Mouse (Mus musculus) MEL-GATA-1-ER (cell line): ENCODE results near the gene Hist1h3d.
"Not testable (repeated sequence)": the region's sequence is repeated elsewhere in the genome, so short reads cannot be mapped to it uniquely, and the experiment has no call there.

Experiments
- DNase-seq: peaks from one replicate; pipeline ENCODE4 v3.0.0-alpha.2; 2012; ENCODE audit warnings: low read depth; ENCODE audit errors: extremely low read depth

The Hist1h3d gene

DNA sequence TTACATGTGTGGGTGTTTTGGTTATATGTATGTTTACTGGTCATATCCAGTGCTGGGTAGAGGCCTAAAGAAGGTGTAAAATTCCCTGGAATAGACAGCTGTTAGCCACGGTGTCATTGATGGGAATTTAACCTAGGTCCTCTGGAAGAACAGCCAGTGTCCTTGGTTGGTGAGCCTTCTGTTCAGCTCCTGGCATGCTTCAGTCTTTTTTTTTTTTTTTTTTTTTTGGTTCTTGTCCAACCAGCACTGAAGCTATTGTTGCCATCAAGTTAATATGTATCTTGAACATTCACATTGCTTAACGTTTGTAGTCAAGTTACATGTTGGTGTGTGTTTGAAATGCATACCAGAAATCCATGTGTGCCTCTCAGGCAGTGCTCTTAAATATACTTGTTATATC, 11.1 kb upstream of the Hist1h3d start:
- DNase-seq: no peak

GRCm38 (mm10) chr13:23570261-23571021, 5.1 kb upstream of the Hist1h3d start:
- DNase-seq: peak; percentile 63

- peak; percentile 99 for DNase-seq
Observed at GRCm38 (mm10) chr13:23571022-23571503, 4.5 kb upstream of the Hist1h3d start, which contains the start of the genes Hist1h2ae and Hist1h2bg. Gene Hist1h2ae, minus strand, starts transcription at chr13:23571220. Gene Hist1h2bg, plus strand, starts transcription at chr13:23571396.

DNA sequence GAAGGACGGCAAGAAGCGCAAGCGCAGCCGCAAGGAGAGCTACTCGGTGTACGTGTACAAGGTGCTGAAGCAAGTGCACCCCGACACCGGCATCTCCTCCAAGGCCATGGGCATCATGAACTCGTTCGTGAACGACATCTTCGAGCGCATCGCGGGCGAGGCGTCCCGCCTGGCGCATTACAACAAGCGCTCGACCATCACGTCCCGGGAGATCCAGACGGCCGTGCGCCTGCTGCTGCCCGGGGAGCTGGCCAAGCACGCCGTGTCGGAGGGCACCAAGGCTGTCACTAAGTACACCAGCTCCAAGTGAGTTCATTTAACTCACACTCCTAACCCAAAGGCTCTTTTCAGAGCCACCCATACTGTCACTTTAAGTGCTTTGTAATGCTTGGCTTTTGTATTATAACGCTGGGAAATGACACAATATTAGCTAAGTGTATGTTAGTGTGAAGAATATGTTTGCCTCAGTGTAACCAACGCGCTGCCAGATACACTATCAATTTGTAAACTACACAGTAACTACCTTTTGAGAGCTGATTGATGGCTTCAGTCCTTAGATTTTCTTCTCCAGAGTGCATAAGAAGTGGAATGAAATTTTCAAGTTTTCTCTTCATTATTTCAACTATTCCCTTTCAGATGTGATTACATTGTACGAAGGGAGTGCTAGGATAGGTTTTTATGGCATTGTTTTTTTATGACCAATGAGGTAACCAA, 3.9 kb upstream of the Hist1h3d start:
- DNase-seq: not testable (repeated sequence)

GRCm38 (mm10) chr13:23572218-23573033, 3.1 kb upstream of the Hist1h3d start:
- peak; percentile 66 for DNase-seq

DNA sequence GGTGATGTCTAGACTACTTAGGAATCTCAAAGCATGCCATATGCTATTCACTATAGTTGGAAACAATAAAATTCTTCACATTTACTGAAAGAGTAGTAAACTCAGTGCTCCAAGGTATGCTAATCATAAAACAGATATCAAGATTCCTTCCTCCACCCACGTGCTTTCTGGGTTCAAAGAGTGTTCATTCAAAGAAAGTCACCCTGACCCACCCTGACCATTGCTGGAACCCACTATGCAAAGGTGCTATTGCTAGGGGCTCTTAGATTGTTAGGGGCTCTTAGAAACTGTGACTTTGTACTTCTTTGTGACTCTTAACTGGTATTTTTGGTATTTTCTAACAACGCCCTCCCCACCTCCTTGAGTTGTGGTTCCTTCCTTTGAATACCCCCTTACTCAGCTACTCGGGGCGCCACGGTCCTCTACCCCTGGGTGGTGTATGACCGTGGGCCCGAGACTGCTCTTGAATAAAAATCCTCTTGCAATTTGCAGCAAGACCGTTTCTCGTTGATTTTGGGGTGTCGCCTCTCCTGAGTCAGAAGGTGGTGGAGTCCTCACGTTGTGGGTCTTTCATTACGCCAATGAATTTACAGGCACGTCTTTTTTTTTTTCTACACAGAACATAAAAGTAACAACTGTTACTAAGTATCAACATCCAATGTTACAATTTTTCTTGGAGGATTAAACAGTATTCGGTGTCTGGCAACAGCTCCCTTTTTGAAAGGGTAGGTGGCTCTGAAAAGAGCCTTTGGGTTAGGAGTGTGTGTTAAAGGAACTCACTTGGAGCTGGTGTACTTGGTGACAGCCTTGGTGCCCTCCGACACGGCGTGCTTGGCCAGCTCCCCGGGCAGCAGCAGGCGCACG, 2.3 kb upstream of the Hist1h3d start:
- not testable (repeated sequence) for DNase-seq

DNA sequence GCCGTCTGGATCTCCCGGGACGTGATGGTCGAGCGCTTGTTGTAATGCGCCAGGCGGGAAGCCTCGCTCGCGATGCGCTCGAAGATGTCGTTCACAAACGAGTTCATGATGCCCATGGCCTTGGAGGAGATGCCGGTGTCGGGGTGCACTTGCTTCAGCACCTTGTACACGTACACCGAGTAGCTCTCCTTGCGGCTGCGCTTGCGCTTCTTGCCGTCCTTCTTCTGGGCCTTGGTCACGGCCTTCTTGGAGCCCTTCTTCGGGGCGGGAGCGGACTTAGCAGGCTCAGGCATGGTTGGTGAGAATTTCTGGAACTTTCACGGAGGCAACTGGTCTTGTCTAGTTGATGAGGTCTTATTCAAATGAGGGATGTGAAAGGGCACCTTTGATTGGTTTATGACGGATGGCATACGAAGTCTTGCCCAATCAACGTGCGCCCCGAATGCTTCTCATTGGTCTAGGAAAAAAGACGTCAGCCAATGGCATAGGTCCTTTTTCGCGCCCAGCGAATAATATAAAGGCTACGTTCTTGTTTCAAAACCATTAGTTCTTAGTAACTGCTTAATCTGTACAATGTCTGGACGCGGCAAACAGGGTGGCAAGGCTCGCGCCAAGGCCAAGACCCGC, 1.6 kb upstream of the Hist1h3d start, which contains the start of the genes Hist1h2bf and Hist1h2ad:
Gene Hist1h2bf (minus strand): TSS at position 299 of the 627 bp plus-strand sequence.
Gene Hist1h2ad (plus strand): TSS at position 484 of the 627 bp plus-strand sequence.
- DNase-seq: peak; percentile 99

GRCm38 (mm10) chr13:23574546-23575170, 905 bp upstream of the Hist1h3d start:
- peak; percentile 56 for DNase-seq

DNA sequence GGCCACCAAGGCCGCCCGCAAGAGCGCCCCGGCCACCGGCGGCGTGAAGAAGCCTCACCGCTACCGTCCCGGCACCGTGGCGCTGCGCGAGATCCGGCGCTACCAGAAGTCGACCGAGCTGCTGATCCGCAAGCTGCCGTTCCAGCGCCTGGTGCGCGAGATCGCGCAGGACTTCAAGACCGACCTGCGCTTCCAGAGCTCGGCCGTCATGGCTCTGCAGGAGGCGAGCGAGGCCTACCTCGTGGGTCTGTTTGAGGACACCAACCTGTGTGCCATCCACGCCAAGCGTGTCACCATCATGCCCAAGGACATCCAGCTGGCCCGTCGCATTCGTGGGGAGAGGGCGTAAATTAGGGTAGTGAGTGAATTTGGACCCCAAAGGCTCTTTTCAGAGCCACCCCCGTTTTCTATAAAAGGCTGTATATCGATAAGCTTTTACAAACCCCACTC, 326 bp downstream of the Hist1h3d start:
- not testable (repeated sequence) for DNase-seq

GRCm38 (mm10) chr13:23576351-23576881, 853 bp downstream of the Hist1h3d start:
- DNase-seq: peak; percentile 58

- DNase-seq: no peak
Observed at GRCm38 (mm10) chr13:23576906-23577639, 1.5 kb downstream of the Hist1h3d start.

- no peak for DNase-seq
Observed at GRCm38 (mm10) chr13:23577835-23578234, 2.3 kb downstream of the Hist1h3d start.

DNA sequence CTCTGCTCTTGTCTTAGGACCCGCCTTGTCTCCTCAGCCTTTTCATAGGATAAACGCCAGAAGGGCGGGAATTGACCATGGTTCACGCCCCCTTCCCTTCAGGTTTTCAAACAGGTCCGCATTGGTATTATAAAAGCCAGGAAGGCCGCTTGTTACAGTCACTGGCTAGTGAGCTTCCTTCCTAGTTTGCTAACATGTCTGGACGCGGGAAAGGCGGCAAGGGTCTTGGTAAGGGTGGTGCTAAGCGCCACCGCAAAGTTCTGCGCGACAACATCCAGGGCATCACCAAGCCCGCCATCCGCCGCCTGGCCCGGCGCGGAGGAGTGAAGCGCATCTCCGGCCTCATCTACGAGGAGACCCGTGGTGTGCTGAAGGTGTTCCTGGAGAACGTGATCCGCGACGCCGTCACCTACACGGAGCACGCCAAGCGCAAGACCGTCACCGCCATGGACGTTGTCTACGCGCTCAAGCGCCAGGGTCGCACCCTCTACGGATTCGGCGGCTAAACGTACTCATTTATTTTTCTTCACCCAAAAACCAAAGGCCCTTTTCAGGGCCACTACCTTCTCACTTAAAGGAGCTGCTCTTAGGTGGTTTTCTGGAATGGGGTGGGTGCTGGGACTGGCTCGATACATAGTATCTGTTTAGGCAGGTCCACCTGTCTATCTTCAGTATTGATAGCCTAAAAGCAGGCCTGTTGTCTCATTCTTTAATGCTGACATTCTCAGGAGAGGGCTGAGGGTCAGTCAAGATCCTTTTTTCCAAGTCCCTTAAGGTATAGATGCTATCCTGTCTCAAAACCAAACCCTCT, 6.0 kb downstream of the Hist1h3d start, which contains the start of gene Hist1h4d:
Gene Hist1h4d (plus strand): TSS at position 191 of the 811 bp plus-strand sequence.
- peak; percentile 95 for DNase-seq

DNA sequence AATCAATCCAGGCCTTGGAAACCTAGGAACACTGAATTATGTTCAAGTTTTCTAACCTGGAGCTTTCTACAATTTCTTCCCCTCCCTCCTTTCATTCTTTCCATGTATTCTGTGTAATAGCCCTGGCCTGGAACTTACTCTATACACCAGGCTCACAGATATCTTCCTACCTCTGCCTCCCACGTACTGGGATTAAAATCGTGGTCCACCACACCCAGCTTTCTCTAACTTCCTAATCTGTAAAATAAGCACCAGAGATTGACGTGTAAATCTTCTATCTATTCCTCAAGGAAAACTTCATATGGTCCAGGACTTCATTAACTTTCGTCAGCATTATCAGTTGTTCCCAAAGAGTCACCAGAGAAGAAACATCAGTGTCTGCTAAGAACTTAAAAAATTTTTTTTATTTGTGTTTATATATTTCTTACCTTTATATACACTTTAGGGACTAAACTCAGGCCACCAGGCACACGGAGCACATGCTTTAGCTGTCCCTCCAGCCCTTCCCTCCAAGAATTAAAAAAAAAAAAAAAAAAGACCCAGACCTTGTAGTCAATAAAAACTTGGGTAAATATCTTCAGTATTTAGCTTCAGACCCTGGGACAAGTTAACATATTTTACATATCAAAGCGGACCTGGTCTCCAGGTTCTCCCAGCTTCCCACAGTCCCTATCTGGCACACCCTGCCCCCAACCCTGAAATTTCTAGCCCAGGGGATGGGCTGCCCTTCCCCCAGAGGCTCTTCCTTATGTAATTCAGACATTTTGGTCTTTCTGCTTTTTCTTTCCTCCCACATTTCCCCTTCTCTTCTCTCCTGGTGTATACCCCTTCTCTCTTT, 6.9 kb downstream of the Hist1h3d start:
- DNase-seq: no peak

DNA sequence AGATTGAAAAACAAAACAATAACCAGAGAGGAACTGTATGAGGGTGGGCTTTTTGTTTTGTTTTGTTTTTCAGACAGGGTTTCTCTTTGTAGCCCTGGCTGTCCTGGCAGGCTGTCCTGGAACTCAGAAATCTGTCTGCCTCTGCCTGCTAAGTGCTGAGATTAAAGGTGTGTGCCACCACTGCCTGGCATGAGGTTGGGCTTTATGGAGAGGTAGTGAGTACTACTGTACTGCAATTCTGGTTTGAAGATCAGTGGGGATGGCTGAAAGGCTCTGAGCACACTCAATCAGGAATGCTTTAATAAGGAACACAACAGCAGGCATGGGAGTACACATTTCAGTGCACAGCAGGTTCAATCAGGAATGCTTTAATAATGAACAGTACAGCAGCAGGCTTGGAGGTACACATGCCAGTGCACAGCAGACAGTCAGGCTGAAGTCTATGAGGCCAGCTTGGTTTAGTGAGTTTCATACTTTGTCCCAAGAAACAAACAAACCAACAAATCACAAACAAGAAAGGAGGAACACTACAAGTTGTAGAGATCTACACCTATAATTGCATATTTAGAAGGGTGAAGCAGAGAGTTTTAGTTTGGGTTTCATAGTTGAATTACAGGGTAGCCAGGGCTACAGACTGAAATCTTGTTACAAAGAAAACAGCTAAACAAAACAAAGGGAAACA, 8.0 kb downstream of the Hist1h3d start:
- no peak for DNase-seq

GRCm38 (mm10) chr13:23584331-23584730, 8.8 kb downstream of the Hist1h3d start:
- DNase-seq: no peak
